Mouse (Mus musculus) midbrain, embryonic 15.5 days (tissue): ENCODE results near the gene Mphosph10. TPM values are rescaled to one million over a fixed set of nuclear protein-coding genes. Genes with fewer than 3 reads are reported as not detected.

Experiments used
- ATAC-seq: fragments of 200-750 bp; cut with Nextera tagmentation; replicated peaks from 2 replicates; pipeline ENCODE4 v1.8.0; 2017; ENCODE audit warnings: moderate TSS enrichment
- H3K27ac ChIP-seq: fragments of 300-500 bp; sonication (generic); 2 replicates; pipeline ENCODE4 v1.5.1; 2015; ENCODE audit warnings: mild to moderate bottlenecking, inconsistent platforms
- H3K27me3 ChIP-seq: fragments of 300-500 bp; sonication (generic); replicated peaks from 2 replicates; pipeline ENCODE4 v1.6.1; 2015; ENCODE audit warnings: inconsistent platforms
- H3K36me3 ChIP-seq: fragments of 300-500 bp; sonication (generic); replicated peaks from 2 replicates; pipeline ENCODE4 v1.6.1; 2015; ENCODE audit warnings: inconsistent platforms
- H3K4me1 ChIP-seq: fragments of 300-500 bp; sonication (generic); 2 replicates; pipeline ENCODE4 v1.6.1; 2015; ENCODE audit warnings: inconsistent platforms
- H3K4me2 ChIP-seq: fragments of 300-500 bp; sonication (generic); 2 replicates; pipeline ENCODE4 v1.6.1; 2015; ENCODE audit warnings: inconsistent platforms, mild to moderate bottlenecking, moderate library complexity
- H3K4me3 ChIP-seq: fragments of 300-500 bp; sonication (generic); 2 replicates; pipeline ENCODE4 v1.5.1; 2015; ENCODE audit warnings: mild to moderate bottlenecking, inconsistent platforms
- H3K9ac ChIP-seq: fragments of 300-500 bp; sonication (generic); 2 replicates; pipeline ENCODE4 v1.6.1; 2015; ENCODE audit warnings: mild to moderate bottlenecking, inconsistent platforms
- H3K9me3 ChIP-seq: fragments of 300-500 bp; sonication (generic); 2 replicates; pipeline ENCODE4 v1.6.1; 2016; ENCODE audit warnings: inconsistent platforms
- WGBS: fragments of 180-500 bp; shearing (Covaris S2); methylation state at CpG from one replicate; pipeline ENCODE4 v1.1.7; 2015; ENCODE audit warnings: mixed read lengths; 5-methylcytosine and 5-hydroxymethylcytosine counted together
- polyA plus RNA-seq: library from polyadenylated mRNA; unstranded; fragments of >200 nt; fragmentation: Nextera tagmentation; extraction: Ambion mirVana; gene quantifications from 2 replicates; pipeline ENCODE4 v1.2.1, GENCODE M21; 2015

The Mphosph10 gene
- polyA plus RNA-seq, 1 experiment from 2014 or later: 23.7 TPM

DNA sequence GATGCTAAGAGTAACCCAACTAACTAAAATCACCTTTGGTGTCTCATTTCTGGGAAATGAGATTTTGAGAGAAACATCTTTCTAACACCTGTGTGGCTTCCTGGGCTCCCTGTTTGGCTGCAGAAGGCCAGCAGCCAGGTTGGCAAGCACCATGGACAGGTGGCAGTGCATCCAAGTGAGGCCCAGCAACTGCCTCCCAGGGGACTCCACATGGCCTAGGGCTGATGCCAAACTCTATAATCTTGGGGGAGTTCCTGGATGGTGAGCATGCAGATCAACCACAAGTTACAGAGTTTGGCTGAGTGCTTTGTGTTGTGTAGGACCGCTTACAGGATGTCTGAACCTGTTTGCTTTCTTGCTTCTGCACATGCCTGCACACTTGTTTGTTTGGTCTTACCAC lies 59.4 kb downstream of the Mphosph10 start:
- H3K9me3 ChIP-seq: no peaks in the 10 kb centered on the region
- H3K4me2 ChIP-seq: no peak overlapping the region
- H3K27me3 ChIP-seq: no peaks in the 10 kb centered on the region
- WGBS: 98% methylated on average over 1 of the region's 1 CpGs
- no peaks in the 10 kb centered on the region for H3K4me1 ChIP-seq
- H3K27ac ChIP-seq: no peak overlapping the region
- peaks cover 10% of the 10 kb centered on the region; the same call in 1 of the 2 replicates for H3K36me3 ChIP-seq
- no peak for ATAC-seq
- no peak overlapping the region for H3K9ac ChIP-seq
- no peak overlapping the region for H3K4me3 ChIP-seq

DNA sequence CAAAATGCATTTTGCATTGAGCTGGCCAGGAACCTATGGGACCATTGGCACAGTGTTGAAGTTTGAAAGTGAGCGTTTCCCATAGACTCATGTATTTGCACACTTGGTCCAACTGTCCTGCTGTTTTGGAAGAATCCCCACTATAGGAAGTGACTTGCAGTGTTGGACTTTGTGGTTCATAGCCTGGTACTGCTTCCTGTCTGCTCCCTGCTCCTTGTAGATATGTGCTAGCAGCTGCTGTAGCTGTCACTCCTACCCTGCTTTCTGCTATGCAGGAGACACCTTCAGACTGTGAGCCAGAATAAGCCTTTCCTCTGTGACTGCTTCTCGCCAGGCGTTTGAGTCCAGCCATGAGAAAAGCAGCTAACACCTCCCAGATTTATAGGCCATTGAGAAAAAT lies 60.8 kb downstream of the Mphosph10 start:
- Histone ChIP-seq H3K4me3 (no peak overlapping the region), H3K4me2 (no peak overlapping the region), H3K27me3 (no peaks in the 10 kb centered on the region), H3K9me3 (no peaks in the 10 kb centered on the region), H3K36me3 (0 out of 2 replicates have a peak, but pooled peaks cover 3% of the 10 kb centered on the region), H3K27ac (no peak overlapping the region), H3K9ac (no peak overlapping the region), H3K4me1 (no peaks in the 10 kb centered on the region)
- no peak for ATAC-seq
- WGBS: 90% methylated on average over 3 of the region's 3 CpGs

DNA sequence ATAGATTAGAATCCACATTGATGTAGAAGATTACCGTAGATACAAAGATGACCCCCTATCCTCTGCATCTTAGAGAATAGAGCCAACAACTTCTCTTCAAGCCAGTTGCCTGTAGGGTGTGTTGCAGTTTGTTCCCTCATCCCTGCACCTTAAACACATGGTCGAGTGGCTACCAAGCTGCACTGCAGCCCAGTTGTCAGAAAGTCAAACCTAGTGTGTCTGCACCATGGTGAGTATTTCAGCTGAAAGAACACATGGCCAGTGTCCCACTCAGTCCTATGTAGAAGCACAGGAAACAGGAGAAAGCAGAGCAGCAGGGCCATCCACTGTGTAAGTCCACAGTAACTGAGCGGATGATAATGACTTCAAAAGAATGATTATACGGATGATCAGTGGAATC lies 64.6 kb downstream of the Mphosph10 start:
- Histone ChIP-seq H3K4me1 (no peaks in the 10 kb centered on the region), H3K4me2 (no peak overlapping the region), H3K4me3 (no peak overlapping the region), H3K9ac (no peak overlapping the region), H3K36me3 (no peaks in the 10 kb centered on the region), H3K27ac (no peak overlapping the region), H3K27me3 (no peaks in the 10 kb centered on the region), H3K9me3 (no peaks in the 10 kb centered on the region)
- ATAC-seq: no peak
- WGBS: 92% methylated on average over 4 of the region's 4 CpGs

DNA sequence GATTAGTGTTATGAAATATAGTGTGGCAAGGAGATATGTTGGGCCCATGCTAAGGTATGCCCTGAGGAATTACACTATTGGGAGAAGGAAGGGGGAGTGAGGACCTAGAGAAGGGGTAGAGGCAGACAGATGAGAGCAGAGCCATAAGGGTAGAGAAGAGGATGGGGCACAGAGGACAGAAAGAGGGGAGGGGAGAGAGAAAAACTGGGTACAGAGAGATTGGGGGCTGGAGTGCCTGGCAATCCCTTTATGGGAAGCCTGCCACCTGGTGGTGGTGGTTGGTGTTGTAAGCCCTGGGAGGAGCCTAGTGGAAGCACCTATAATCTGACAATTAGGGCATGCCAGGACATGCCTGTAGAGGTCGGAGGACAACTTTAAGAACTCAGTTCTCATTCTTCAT lies 65.2 kb downstream of the Mphosph10 start:
- H3K4me3 ChIP-seq: no peak overlapping the region
- H3K4me2 ChIP-seq: no peak overlapping the region
- H3K27me3 ChIP-seq: no peaks in the 10 kb centered on the region
- WGBS: 33% methylated on average over 1 of the region's 1 CpGs
- H3K9me3 ChIP-seq: no peaks in the 10 kb centered on the region
- H3K9ac ChIP-seq: no peak overlapping the region
- peak; percentile 67 for ATAC-seq
- H3K4me1 ChIP-seq: no peaks in the 10 kb centered on the region
- H3K27ac ChIP-seq: no peak overlapping the region
- H3K36me3 ChIP-seq: 0 out of 2 replicates have a peak, but pooled peaks cover under 1% of the 10 kb centered on the region

Other genes with a start within 250 kb of the Mphosph10 start
- 0.19 and 0.26 TPM in 2 replicates for gene Trpm1, start 238.4 kb downstream of the Mphosph10 start, polyA plus RNA-seq
- 9.5 and 9.6 TPM in 2 replicates for gene Mtmr10, start 104.6 kb downstream of the Mphosph10 start, polyA plus RNA-seq
- 7.1 and 7.6 TPM in 2 replicates for gene Fan1, start 18.2 kb downstream of the Mphosph10 start, polyA plus RNA-seq
- 32.8 and 33.4 TPM in 2 replicates for gene Mcee, start 339 bp upstream of the Mphosph10 start, polyA plus RNA-seq
- gene Apba2, start 109.4 kb upstream of the Mphosph10 start, polyA plus RNA-seq: 199 and 201 TPM in 2 replicates